Mouse (Mus musculus) layer of hippocampus, adult 6 months (tissue): ENCODE data around the gene Rbfox1. TPM values are rescaled to one million over a fixed set of nuclear protein-coding genes. Genes with fewer than 3 reads are reported as not detected.

Source experiments
- long read RNA-seq, 2 experiments: library from polyadenylated mRNA; unstranded; transcript quantifications; one replicate each; pipeline ENCODE4 v2.0.0; 2019 to 2020
- polyA plus RNA-seq: library from polyadenylated mRNA; unstranded; fragments of <200 nt; fragmentation: Nextera tagmentation; gene quantifications from 2 replicates; pipeline ENCODE4 v1.2.3, GENCODE M21; 2021

The Rbfox1 gene
- 271 and 277 TPM in 2 replicates for polyA plus RNA-seq
- long read RNA-seq, experiment 1, partial matches to known transcripts, result 35 of 230 reads
- long read RNA-seq, experiment 1, other reads (novel, unspliced or antisense), result 191 of 230 reads
- long read RNA-seq, experiment 2, transcript Rbfox1-208 (13 exons, 1,451 nt), result major isoform, 9 of 590 reads
- long read RNA-seq, experiment 2, partial matches to known transcripts, result 30 of 590 reads
- long read RNA-seq, experiment 2, other reads (novel, unspliced or antisense), result 551 of 590 reads

GRCm38 (mm10) chr16:5884746-5885689 lies at the start of gene Rbfox1:
Gene Rbfox1, plus strand, starts transcription at chr16:5885355.

